Mouse (Mus musculus): Measurements from ENCODE around the gene Adora1.

The Adora1 gene

GRCm38 (mm10) chr1:134240701-134241100, 5.5 kb upstream of the Adora1 start:
- no peak for DNase-seq (ENCODE audit: low spot score in 2 of 2)

DNA sequence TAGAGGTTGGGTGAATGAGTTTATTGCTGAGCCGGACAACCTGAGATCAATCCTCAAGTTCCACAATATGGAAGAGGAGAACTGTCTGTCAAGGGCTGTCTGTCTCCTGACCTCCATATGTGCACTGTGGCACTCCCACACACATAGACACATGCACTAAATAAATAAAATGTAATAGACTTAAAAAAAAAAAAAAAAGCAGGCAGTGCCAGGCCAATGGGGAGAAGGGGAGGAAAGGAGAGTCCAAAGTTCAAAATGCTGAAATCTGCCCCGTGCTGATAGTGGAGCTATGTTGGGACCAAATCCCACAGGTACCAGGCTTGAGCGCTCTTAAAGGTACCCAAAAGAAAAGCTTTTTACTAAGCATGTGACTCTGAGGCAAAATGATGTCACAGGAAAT, 2.2 kb upstream of the Adora1 start:
- no peak for DNase-seq (ENCODE audit: low spot score in 2 of 2)

DNA sequence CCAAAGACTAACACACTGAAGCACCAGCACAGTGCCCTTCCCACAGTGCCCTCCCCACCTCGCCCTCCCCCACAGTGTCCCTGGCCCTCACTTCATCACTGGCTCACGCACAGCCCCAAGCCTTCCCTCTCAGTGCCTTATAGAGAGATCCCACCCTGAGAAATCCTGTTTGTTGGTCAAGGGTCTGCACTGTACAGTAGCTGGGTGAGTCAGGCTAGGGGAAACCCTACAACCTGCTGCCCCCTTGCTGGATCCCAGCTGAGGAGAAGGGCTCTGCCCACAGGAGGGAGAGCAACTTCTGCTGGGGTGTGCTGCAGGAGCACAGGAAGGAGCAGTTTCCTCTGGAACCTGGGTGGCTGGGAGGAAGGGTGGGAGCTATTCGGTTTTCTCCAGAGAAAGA, 911 bp upstream of the Adora1 start:
- DNase-seq (ENCODE audit: low spot score in 2 of 2) = no peak

- peak in 1 of 2 experiments; percentile 64 for DNase-seq (ENCODE audit: low spot score in 2 of 2)
Measured at GRCm38 (mm10) chr1:134234455-134235390, 508 bp downstream of the Adora1 start.

DNA sequence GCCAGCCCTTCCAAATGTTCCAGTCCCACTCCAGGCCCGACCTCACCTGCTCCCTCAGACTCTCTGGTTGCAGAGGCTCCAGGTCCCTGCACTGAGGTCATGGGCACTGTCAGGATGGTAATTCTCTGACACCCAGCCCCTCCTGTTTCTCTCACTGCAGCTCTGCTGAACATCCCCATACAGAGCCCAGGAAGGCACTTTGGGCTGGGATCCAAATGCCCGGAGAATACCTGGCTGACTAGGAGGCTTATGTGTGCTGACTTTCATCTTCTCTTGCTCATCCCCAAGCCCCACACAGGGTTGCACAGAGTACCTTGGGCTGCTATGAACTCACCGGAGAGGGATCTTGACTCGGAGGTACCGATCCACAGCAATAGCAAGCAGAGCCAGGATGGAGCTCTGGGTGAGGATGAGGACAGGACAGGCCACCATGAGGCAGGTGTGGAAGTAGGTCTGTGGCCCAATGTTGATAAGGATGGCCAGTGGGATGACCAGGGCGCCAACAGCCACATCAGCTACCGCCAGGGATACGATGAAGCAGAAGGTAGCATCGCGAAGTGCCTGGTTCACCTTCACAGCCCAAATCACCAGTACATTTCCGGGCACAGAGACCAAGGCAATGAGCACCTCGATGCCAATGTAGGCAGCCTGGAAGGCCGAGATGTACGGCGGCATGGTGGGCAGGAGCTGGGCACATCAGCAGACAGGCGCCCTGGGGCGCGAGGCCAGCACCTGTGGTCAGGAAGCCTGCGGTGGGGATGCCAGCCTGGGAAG, 1.4 kb downstream of the Adora1 start:
- no peak for DNase-seq (ENCODE audit: low spot score in 2 of 2)

DNA sequence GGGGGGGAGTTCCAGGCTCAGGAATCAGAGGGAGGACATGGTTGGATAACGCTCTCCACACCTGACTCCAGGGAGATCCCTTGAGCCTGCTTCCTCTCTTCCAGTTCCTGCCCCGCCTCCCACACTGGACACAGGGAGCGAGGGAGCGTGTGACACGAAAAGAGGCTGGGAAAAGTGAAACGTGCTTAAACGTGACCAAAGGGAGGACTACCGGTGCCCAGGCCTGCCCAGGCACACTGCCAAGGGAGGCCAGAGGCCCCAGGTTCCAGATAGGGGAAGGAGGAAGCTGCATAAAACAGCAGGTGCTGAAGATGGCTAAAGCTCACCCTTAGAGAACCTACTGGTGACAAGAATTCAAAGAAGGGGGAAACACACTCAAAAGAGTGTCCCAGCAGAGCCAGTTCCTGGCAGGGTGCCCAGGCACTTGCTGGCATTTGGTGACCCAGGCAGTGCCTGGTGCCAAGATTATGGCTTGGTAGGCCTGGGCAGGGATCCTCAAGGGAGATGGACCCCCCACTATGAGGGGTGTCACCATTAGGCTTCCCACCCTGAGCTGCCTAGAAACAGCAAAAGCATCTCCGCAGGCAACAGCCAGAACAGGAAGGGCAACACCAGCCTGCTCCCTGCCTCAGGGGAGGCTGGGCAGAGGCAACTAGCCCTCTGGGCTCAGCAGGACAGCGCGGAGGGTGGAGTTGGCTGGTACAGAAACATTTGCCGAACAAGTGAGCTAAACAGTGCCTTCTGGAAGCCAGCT, 2.3 kb downstream of the Adora1 start:
- DNase-seq (ENCODE audit: low spot score in 2 of 2) = peak; percentile 66 to 73

- DNase-seq (ENCODE audit: low spot score in 2 of 2) = no peak
Measured at GRCm38 (mm10) chr1:134232326-134232725, 2.9 kb downstream of the Adora1 start.

DNA sequence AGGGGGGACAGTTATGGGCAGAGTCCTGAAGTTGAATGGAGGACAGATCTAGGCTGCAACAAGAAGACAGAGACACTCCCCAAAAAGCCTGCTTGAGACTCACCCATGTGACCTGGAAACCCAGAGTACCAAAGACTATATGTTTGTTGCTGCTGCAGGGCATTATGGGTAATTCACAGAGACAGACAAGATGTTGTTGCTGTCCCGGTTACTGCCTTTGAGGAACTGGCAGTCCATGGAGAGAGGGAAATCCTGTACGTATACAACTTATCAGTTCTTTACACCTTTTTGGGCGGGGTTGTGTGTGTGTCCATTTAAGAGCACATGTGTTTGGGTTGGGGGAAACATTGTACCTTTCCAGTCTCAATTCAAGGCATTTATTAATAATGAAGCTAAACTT, 3.5 kb downstream of the Adora1 start:
- no peak for DNase-seq (ENCODE audit: low spot score in 2 of 2)

- DNase-seq (ENCODE audit: low spot score in 2 of 2) = no peak
Measured at GRCm38 (mm10) chr1:134231270-134231669, 4.0 kb downstream of the Adora1 start.

DNA sequence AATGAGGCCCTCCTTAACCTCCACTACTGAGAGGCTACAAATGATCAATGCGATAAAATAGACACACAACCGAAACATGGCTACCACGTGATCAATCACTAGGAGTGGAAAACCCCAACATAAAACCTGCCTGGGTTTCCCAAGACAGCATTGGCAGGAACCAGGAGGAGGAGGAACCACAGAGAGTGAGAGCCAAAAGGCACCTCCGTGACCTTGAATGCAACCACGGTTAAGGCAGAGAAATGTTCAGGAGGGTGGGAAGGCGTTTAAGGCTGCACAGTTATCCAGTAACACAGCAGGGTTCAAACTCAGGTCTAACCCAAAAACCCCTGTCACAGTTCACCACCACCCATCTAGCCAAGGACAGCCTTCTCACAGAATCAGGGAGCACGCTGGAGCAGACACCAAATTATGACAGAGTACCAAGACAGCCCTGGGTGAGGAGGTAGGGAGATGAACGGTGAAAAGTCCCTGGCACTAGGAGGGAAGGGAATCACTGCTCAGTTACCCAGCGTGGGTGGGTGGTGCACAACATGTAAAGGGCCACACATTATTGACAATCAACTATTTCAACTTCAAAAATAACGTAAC, 4.5 kb downstream of the Adora1 start:
- no peak for DNase-seq (ENCODE audit: low spot score in 2 of 2)

GRCm38 (mm10) chr1:134229806-134230575, 5.2 kb downstream of the Adora1 start:
- DNase-seq (ENCODE audit: low spot score in 2 of 2) = no peak

DNA sequence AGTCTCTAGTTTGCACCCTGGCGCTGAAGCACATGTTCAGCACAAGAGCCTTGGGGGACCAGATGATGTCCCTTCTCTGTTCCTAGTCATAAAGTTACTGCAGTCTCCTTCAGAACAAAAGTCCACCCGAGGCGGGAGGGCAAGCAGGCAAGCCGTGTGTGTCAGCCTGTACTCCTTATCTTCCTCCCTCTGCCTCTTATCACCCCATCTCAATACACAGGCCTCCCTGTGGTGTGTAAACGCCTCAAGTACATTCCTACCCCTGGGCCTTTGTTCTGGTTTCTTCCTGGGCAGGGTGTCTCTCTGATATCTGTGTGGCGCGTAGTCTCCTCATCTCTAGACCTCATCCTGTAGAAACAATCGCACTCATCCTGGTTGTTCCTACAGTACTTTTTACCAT, 8.5 kb downstream of the Adora1 start:
- DNase-seq (ENCODE audit: low spot score in 2 of 2) = no peak

- DNase-seq (ENCODE audit: low spot score in 2 of 2) = no peak
Measured at GRCm38 (mm10) chr1:134225375-134225774, 9.9 kb downstream of the Adora1 start.

DNA sequence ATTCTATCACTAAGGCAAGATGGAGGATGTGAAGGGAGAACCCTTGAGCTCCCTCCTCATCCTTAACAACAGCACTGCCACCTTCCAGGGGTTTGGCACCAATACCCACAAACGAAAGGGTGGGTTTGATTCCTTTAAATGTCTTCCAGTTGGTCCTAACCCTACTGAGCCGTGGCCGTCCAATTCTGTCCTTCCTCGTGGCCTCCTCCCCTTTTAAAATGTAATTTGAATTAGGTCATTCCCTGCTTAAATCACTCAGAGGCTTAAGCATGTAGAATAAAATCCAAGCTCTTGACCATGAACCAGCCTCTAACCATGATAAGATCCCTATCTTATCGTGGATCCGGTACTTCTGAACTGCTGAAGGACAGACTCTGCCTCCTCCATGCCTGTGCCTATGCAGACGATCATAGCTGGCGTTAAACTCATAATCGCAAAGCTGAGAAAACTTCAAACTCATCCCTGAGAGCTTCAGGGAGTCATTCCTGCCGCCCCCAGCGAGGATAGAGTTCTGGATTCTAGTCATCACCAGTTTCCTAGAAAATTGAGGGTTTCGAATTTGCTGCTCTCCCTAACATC, 10.5 kb downstream of the Adora1 start:
- no peak for DNase-seq (ENCODE audit: low spot score in 2 of 2)

DNA sequence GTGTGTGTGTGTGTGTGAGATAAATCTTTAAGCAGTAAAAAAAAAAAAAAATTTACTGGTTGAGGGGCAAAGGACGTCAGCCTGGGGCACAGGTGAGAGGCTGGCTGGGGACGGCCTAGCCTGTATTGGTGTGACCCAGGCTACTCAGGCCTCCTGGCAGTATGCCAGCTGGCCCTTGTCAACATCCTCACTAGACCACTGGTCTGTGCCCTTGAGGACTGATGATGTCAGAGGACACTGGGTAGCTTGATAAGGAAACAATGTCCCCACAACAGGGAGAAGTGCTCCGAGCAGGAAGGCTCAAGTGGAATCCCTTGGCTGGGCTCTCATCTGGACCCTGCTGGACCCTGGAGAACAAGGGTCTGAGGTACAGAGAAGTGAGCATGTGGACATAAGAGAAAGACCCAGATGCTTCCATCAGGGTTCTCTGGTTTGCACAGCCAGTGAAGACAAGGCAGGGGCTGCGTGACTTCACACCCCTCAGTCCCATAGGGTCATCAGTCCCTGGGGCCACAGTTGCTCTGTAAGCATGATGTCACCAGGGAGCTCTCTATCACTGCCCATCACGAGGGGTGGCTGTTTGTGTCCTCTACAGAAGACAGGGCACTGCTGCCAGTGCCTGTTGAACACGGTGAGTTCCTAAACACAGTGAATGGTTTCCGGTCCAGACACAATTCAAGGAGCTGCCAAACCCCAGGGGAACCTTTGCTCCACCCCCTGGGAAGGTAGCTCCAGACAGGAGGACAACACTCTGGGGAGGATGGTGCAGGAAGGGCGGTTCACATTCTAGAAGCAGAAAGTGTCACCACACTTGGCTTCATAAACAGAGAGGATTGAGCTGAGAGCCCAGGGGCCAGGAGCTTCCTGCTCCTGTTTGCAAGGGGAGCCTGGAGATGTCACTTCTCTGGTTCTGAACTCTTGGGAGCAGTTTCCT, 12.8 kb downstream of the Adora1 start:
- DNase-seq (ENCODE audit: low spot score in 2 of 2) = no peak

DNA sequence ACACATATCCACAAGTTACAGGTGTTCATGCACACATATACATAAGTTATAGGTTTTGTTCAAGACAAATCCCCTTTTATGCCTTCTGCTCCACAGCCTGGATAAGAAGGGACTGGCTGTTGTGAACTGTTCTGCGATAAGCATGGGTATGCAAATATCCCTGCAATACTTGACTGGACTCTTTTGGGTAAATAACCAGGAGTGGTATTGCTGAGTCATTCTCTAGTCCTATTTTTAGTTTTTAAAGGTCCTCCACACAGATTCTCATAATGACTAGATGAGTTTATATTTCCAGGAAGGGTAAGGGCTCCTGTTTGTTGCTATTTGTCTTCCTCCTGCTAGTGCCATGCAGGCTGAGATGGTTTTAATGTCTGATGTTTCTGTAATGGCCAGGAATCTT, 14.1 kb downstream of the Adora1 start:
- no peak for DNase-seq (ENCODE audit: low spot score in 2 of 2)

DNA sequence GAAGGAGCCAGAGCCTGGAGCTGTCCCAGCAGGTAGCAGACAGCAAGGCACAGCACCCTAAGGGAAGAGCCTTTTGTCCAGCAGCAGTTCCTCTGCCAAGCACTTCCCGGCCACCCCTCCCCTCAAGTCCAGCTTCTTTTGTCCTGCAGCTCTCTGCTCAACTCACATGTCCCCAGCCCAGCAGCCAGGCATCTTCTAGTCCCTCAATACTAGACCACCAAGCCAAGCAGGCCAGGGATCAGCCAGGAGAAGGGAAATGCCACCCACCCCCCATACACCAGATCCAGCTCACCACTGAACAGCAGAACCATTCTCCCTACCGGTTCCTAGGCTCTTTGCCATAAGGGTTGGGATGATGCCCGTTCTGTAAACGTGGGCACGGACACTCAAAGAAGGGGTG, 15.6 kb downstream of the Adora1 start:
- no peak for DNase-seq (ENCODE audit: low spot score in 2 of 2)

GRCm38 (mm10) chr1:134217942-134218341, 17.3 kb downstream of the Adora1 start:
- no peak for DNase-seq (ENCODE audit: low spot score in 2 of 2)

DNA sequence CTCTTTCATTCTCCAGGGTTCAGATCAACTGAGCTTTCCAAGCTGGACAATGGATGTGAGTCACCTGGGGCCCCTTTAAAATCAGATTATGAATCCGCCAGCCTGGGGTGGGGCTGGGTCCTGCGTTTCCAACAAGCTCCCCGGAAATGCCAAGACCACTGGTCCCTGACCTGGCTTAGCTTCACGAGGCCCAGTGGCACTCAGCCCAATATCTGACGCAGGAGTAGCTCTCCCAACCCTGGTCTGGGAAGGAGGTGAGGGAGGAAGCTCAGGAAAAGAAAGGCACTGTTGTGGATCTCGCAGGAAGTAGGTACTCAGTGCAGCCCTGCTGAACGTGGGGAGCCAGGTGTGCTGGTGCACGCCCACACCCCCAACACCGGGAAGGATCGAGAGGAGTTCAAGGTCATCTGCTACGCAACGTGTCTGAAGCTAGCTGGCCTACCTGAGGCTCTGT, 18.2 kb downstream of the Adora1 start:
- DNase-seq (ENCODE audit: low spot score in 2 of 2) = no peak

- DNase-seq (ENCODE audit: low spot score in 2 of 2) = no peak
Measured at GRCm38 (mm10) chr1:134216629-134216971, 18.6 kb downstream of the Adora1 start.
